Mouse (Mus musculus): ENCODE data around the gene Ubald2. TPM values are rescaled to one million over a fixed set of nuclear protein-coding genes. Genes with fewer than 3 reads are reported as not detected.

Ubald2 gene
- polyA plus RNA-seq, 1 experiment from 2014 or later, result 80.2 TPM

DNA sequence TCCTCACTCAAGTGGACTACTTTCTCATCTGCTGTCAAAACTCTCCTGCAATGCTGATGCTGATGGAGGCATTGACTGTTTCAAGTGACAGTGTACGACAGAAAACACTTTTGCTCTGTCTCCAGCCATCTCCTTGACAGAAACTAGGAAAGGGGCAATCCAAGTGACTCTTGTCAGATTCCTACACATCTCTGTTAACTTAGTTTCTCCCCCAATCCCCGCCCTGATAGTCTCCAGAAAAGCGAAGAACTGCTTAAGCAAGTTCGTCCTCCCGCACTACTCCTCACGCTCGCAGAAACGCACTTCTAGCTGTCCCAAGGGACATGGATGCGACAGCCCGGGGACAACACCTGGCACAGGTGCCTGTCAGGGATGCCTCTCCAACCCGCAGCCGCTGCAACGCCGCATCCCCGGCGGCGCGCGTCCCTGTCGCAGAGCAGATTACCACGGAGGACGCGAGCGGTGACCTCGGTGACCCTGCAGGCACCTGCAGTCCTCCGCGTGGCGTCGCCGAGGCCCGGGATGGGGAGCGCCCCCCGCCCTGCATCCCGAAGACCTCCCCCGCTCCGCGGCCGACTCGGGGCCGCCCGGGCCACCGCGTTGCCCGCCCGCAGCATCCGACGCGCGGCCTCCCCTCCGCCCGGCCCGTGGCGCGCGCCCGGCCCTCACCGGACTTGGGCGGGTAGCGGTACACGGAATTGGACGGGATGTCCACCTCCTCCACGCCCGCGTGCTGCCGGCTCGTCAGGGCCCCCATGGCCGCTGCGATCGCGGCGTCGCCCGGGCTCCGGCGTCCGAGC, 21.7 kb upstream of the Ubald2 start:
- H3K9me3 ChIP-seq (ENCODE audit: control insufficient read depth, low read length), result no peaks in the 10 kb centered on the region
- peak overlapping the region; percentile 99 for H3K4me2 ChIP-seq
- H3K4me1 ChIP-seq (replicated peaks; ENCODE audit: control insufficient read depth, insufficient read depth, low read length), result peaks cover 11% of the 10 kb centered on the region
- peak overlapping the region; percentile 76 for H3K4me3 ChIP-seq (ENCODE audit: low read depth, low read length)
- H3K9ac ChIP-seq (ENCODE audit: low read depth, low read length), result peak overlapping the region; percentile 78
- DNase-seq (ENCODE audit: low spot score) (no peak), ATAC-seq (replicated peaks; ENCODE audit: low FRiP score) (peak; percentile 39)
- peak overlapping the region; percentile 48 for H3K27ac ChIP-seq (ENCODE audit: low read depth, low read length)
- WGBS, result under 1% methylated on average over 76 of the region's 76 CpGs
- no peaks in the 10 kb centered on the region for H3K36me3 ChIP-seq (ENCODE audit: control insufficient read depth, insufficient read depth, low read length)
- peaks cover 15% of the 10 kb centered on the region for H3K27me3 ChIP-seq (replicated peaks; ENCODE audit: control insufficient read depth, insufficient read depth, low read length)

DNA sequence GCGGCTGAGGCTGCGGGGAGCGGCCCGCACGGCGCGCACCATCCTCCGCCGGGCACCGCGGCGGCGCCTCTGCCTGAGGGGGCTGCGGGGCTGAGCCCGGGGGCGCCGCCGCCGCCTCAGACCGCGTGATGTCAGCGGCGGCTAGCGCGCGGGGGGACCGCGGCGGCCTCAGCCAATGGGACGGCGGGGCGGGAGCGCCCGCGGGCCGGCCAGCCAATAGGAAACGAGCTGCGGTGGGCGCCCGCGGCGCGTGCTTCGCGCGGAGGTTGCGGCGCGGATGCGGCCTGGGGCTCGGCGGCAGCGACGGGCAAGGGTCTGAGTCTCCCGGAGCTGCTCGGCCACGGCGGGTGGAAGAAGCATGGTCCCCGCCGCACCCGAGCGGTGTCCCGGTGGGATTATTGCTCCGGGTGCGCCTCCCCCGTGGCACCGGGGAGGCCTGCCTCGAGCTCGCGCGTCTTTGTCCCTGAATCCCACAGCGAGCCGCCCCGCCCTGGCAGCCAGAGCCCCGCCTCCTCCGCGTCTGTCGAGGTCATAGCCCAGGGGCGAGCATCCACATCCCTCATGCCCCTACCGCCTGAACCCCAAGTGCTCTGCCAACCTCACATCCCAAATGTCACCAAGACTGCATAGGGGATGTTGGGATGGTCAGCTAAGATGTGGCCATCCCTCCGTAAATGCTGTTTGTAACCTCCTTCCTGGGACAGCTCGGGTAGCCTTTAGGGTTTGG, 20.8 kb upstream of the Ubald2 start, which contains the start of gene Rnf157:
TSS of gene Rnf157 (minus strand) at position 129 of the 727 bp plus-strand sequence.
- H3K4me2 ChIP-seq, result peak within 1 kb of the TSS; percentile 99
- WGBS, result 2% methylated on average over 80 of the region's 82 CpGs

DNA sequence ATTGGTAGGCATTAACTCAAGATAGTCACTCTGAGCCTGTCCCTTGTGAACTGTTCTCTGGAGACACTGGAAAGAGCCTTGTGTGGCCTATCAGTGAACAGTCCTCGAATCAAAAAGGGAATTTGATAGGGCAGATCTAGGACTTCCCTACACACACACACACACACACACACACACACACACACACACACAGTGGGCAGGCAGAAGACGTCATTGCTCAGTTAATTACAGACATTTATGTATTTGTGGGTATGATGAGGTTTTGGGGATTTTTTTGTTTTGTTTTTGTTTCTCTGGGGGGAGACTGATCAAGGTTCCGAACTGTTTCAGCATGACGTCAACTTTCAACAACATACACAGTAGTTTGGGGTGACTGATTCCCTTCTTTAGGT, 20.3 kb upstream of the Ubald2 start:
- DNase-seq (ENCODE audit: low spot score) (no peak), ATAC-seq (replicated peaks; ENCODE audit: low FRiP score) (0 out of 2 replicates have a peak, but pooled peaks have one; percentile 3)
- no peaks in the 10 kb centered on the region for H3K9me3 ChIP-seq (ENCODE audit: control insufficient read depth, low read length)
- H3K36me3 ChIP-seq (ENCODE audit: control insufficient read depth, insufficient read depth, low read length), result no peaks in the 10 kb centered on the region
- H3K27ac ChIP-seq (ENCODE audit: low read depth, low read length), result no peak overlapping the region
- H3K9ac ChIP-seq (ENCODE audit: low read depth, low read length), result peak overlapping the region; percentile 78; the same call in 1 of the 2 replicates
- WGBS, result 71% methylated on average over 4 of the region's 4 CpGs
- peak overlapping the region; percentile 76; the same call in 1 of the 2 replicates for H3K4me3 ChIP-seq (ENCODE audit: low read depth, low read length)
- H3K4me2 ChIP-seq, result peak overlapping the region; percentile 99
- peaks cover 15% of the 10 kb centered on the region for H3K27me3 ChIP-seq (replicated peaks; ENCODE audit: control insufficient read depth, insufficient read depth, low read length)
- H3K4me1 ChIP-seq (replicated peaks; ENCODE audit: control insufficient read depth, insufficient read depth, low read length), result peaks cover 14% of the 10 kb centered on the region

More for the DNA sequence above, 20.8 kb upstream of the Ubald2 start, which contains the start of gene Rnf157:
- H3K27me3 ChIP-seq (replicated peaks; ENCODE audit: control insufficient read depth, insufficient read depth, low read length), result peaks cover 15% of the 10 kb centered on the region
- peak within 1 kb of the TSS; percentile 76 for H3K4me3 ChIP-seq (ENCODE audit: low read depth, low read length)
- ATAC-seq (replicated peaks; ENCODE audit: low FRiP score), result peak; percentile 88
- peak within 1 kb of the TSS; percentile 78 for H3K9ac ChIP-seq (ENCODE audit: low read depth, low read length)
- peak within 1 kb of the TSS; percentile 48 for H3K27ac ChIP-seq (ENCODE audit: low read depth, low read length)
- no peaks in the 10 kb centered on the region for H3K9me3 ChIP-seq (ENCODE audit: control insufficient read depth, low read length)
- DNase-seq (ENCODE audit: low spot score), result peak; percentile 73
- no peaks in the 10 kb centered on the region for H3K36me3 ChIP-seq (ENCODE audit: control insufficient read depth, insufficient read depth, low read length)
- peaks cover 13% of the 10 kb centered on the region for H3K4me1 ChIP-seq (replicated peaks; ENCODE audit: control insufficient read depth, insufficient read depth, low read length)

DNA sequence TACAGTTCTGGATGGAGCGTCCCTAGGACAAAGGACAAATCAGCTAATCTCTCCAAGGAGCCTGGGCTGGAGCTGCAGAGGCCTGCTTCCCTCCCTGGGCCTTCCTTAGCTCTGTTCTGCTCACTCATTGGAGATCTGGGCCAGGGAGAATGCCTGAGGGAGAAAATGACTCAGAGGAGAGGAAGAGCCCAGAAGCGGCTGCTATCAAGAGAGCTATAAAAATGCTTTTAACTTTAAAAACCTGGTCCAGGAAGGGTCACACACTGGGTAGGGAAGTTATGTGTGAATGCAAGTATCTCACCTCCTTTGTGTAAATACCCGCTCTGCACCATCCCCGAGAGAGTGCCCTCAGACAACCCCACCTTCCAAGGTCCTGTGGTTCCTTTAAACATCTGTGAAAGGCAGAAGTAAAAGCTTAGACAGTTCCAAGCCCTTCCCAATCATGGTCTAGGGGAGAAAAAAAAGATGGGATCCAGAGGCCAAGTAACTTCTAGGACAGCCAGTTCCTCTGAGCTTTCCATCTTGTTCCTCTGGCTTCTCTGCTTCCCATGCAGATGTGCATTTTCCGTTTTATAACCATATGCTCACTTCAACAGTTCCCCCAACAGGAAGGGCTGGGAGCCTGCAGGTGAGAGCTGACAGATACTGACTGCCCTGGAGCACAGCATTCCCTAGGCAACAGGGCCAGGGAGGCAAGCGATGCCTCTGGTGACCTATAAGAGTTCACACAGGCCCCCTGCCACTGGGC, 17.5 kb upstream of the Ubald2 start:
- Histone ChIP-seq H3K9ac (ENCODE audit: low read depth, low read length) (no peak overlapping the region), H3K4me2 (no peak overlapping the region)

DNA sequence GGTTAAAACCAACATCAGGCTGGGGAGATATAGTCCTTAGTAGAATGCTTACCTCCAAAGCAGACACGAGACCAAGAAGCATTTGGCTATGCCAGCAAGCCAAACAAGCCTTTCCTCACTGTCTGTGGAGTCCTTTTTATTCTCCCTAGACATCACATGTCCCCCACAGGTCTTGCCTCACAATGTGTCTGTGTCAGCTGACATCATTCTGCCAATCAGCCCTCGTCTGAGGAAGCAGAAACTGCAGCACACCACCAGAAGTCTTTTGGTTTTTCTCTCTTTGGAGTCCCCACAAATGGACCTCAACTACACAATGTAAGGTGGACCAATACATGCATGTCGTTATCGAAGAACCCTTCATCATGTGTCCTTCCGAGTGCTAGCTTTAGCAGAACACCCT, 16.8 kb upstream of the Ubald2 start:
- no peak overlapping the region for H3K4me3 ChIP-seq (ENCODE audit: low read depth, low read length)
- 85% methylated on average over 5 of the region's 5 CpGs for WGBS
- H3K4me1 ChIP-seq (replicated peaks; ENCODE audit: control insufficient read depth, insufficient read depth, low read length), result peaks cover 12% of the 10 kb centered on the region
- no peak overlapping the region for H3K4me2 ChIP-seq
- peaks cover 6% of the 10 kb centered on the region for H3K27me3 ChIP-seq (replicated peaks; ENCODE audit: control insufficient read depth, insufficient read depth, low read length)
- H3K9ac ChIP-seq (ENCODE audit: low read depth, low read length), result no peak overlapping the region
- DNase-seq (ENCODE audit: low spot score) (no peak), ATAC-seq (replicated peaks; ENCODE audit: low FRiP score) (no peak)
- no peaks in the 10 kb centered on the region for H3K9me3 ChIP-seq (ENCODE audit: control insufficient read depth, low read length)
- H3K36me3 ChIP-seq (ENCODE audit: control insufficient read depth, insufficient read depth, low read length), result no peaks in the 10 kb centered on the region
- H3K27ac ChIP-seq (ENCODE audit: low read depth, low read length), result no peak overlapping the region

More for the DNA sequence above, 17.5 kb upstream of the Ubald2 start:
- H3K27me3 ChIP-seq (replicated peaks; ENCODE audit: control insufficient read depth, insufficient read depth, low read length), result peaks cover 13% of the 10 kb centered on the region
- no peak overlapping the region for H3K4me3 ChIP-seq (ENCODE audit: low read depth, low read length)
- ATAC-seq (replicated peaks; ENCODE audit: low FRiP score), result no peak
- H3K27ac ChIP-seq (ENCODE audit: low read depth, low read length), result no peak overlapping the region
- peaks cover 14% of the 10 kb centered on the region for H3K4me1 ChIP-seq (replicated peaks; ENCODE audit: control insufficient read depth, insufficient read depth, low read length)
- no peaks in the 10 kb centered on the region for H3K9me3 ChIP-seq (ENCODE audit: control insufficient read depth, low read length)
- WGBS, result 63% methylated on average over 6 of the region's 6 CpGs
- DNase-seq (ENCODE audit: low spot score), result no peak
- H3K36me3 ChIP-seq (ENCODE audit: control insufficient read depth, insufficient read depth, low read length), result no peaks in the 10 kb centered on the region

DNA sequence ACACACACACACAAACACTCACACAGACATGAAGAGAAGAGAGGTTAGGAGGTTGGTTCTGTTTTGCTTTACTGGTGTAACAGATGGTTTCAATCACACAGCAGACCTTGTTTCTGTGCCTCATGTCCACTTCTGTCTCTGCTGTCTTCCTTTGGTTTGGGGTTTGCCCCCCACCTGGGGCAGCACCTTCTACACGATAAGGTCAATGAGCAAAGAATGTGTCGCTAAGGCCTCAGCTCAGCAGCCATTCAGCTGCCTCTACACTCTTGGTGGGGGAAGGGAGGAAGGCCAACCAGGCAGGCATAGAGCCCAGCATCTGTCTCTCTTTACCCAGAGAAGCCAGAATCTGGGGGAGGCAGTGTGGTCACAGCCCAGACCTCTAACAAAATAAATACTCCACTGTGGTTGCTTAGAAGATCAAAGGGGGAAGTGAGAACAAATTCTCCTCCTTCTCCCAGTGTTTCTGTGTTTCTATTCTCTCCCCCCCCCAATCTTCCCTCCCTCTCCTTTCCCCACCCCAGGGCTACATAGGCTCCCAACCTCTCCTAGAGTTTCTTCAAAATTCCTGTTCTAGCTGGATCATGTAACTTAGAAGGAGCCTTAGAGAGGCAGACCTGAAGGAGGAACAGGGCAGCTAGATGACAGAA, 15.6 kb upstream of the Ubald2 start:
- no peak overlapping the region for H3K4me3 ChIP-seq (ENCODE audit: low read depth, low read length)
- 11% methylated on average over 2 of the region's 2 CpGs for WGBS
- no peaks in the 10 kb centered on the region for H3K9me3 ChIP-seq (ENCODE audit: control insufficient read depth, low read length)
- H3K9ac ChIP-seq (ENCODE audit: low read depth, low read length), result no peak overlapping the region
- no peak for ATAC-seq (replicated peaks; ENCODE audit: low FRiP score)
- H3K36me3 ChIP-seq (ENCODE audit: control insufficient read depth, insufficient read depth, low read length), result no peaks in the 10 kb centered on the region
- peaks cover 5% of the 10 kb centered on the region for H3K4me1 ChIP-seq (replicated peaks; ENCODE audit: control insufficient read depth, insufficient read depth, low read length)
- no peak for DNase-seq (ENCODE audit: low spot score)
- no peak overlapping the region for H3K27ac ChIP-seq (ENCODE audit: low read depth, low read length)
- no peaks in the 10 kb centered on the region; the same call in none of the 2 replicates for H3K27me3 ChIP-seq (replicated peaks; ENCODE audit: control insufficient read depth, insufficient read depth, low read length)
- H3K4me2 ChIP-seq, result no peak overlapping the region

DNA sequence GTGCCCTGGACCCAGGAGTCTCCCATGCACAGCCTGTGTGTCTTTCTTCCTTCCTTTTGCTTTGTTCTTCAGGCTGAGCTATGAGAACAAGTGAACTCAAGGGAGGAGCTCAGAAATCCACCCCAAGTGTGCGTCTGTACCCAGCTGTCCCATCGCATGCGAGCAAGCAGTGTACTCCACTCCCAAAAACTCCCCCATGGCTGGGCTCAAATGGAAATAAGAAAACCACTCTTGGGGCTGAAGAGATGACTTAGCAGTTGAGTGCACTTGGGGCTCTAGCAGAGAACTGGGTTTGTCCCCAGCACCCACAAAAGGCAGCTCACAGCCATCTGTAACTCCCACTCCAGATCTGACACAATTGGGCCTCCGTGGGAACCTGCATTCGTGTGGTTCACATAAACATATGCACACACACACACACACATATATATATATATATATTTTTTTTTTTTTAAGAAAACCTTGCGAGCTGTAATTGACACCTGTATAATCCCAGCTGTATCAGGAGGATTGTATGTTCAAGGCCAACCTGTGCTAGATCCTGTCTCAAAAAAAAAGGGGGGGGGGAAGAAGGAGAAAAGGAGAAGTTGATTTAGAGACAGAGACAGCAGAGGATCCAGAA, 14.9 kb upstream of the Ubald2 start:
- no peaks in the 10 kb centered on the region for H3K9me3 ChIP-seq (ENCODE audit: control insufficient read depth, low read length)
- H3K4me3 ChIP-seq (ENCODE audit: low read depth, low read length), result no peak overlapping the region
- H3K27ac ChIP-seq (ENCODE audit: low read depth, low read length), result no peak overlapping the region
- peaks cover 3% of the 10 kb centered on the region; the same call in 1 of the 2 replicates for H3K4me1 ChIP-seq (replicated peaks; ENCODE audit: control insufficient read depth, insufficient read depth, low read length)
- no peak overlapping the region for H3K4me2 ChIP-seq
- WGBS, result 73% methylated on average over 6 of the region's 6 CpGs
- no peaks in the 10 kb centered on the region; the same call in none of the 2 replicates for H3K27me3 ChIP-seq (replicated peaks; ENCODE audit: control insufficient read depth, insufficient read depth, low read length)
- no peaks in the 10 kb centered on the region for H3K36me3 ChIP-seq (ENCODE audit: control insufficient read depth, insufficient read depth, low read length)
- DNase-seq (ENCODE audit: low spot score) (no peak), ATAC-seq (replicated peaks; ENCODE audit: low FRiP score) (no peak)
- no peak overlapping the region for H3K9ac ChIP-seq (ENCODE audit: low read depth, low read length)

All from liver, embryonic 11.5 days (tissue).